Mouse (Mus musculus) mouse trophoblast stem cell (cell line): ENCODE results near the gene Nek7.

Source experiments
- in situ Hi-C, 2 experiments: fragments of 300-500 bp; cut with MseI, MboI; formaldehyde crosslinking; loops; 2 replicates in 1 of 2; 3 replicates in 1 of 2; pipeline ENCODE4 v1.15.1; 2025

The Nek7 gene

DNA sequence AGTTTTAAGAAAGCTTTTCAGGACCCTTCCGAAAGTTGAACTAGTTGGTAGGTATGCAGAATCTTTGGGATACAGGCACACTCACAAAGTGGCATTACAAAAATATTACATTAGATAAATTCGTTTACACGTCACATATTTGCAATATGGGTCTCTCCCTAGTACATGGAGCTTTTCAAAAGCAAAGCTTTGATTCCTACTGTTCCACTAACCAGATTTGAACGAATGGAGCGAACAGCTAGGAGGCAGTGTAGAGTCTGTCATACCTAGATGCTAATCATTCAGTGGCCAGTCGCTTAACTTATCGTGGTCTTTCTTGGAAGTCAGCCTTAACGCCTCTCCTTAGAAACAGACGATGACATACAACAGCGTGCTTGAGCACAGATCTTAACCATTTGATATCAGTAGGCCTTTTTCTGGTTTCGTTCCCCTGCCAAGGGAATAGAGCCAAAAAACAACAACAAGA, at the start of gene Nek7:
TSS of gene Nek7 (minus strand) at position 146 of the 466 bp plus-strand sequence.
- in situ Hi-C loops = no loop called here

GRCm38 (mm10) chr1:138662342-138662741, 42.4 kb upstream of the Nek7 start:
- in situ Hi-C loops = no loop called here

- in situ Hi-C loops = no loop called here
These were observed 34.3 kb upstream of the Nek7 start for GRCm38 (mm10) chr1:138654212-138654611.

DNA sequence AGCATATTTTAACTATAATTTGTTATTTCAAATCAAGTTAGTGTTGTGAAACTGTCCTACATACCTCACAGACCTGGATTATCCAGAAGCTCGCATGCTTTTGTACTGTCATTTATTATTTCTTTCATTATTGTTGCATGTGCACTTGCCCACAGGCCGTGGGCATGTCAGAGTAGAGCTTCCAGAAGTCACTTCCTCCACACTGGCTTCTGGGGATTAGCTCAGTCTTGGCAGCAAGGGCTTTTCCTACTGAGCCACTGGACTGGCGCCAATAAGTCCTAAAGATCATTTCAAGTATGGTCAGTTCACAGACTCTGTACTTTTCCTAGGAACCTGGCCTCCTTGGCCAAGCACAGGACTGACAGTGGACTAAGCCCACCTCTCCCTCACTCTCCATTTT, 25.1 kb upstream of the Nek7 start:
- in situ Hi-C loops = no loop called here

GRCm38 (mm10) chr1:138643306-138643830, 23.4 kb upstream of the Nek7 start:
- in situ Hi-C loops = no loop called here

GRCm38 (mm10) chr1:138640934-138641461, 21.1 kb upstream of the Nek7 start:
- in situ Hi-C loops = no loop called here

- in situ Hi-C loops = no loop called here
These were observed 17.9 kb upstream of the Nek7 start for GRCm38 (mm10) chr1:138637850-138638249.

DNA sequence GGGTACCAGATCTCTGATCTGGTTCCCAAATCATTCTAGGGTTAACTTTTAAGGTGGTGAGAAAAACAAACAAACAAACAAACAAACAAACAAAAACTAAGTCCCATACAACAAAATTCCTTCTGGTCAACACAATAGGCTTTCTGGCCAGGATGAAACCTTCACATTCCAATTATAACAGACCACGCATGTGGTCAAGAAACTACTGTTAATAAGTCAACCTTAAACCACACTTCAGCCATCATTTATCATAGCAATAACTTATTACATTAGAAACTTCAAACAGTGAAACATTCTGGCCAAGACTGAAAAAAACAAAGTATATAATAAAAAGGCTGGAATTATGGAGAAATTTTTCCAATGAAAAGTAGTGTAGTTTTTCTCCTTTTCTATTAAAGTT, 14.6 kb upstream of the Nek7 start:
- in situ Hi-C loops = no loop called here

DNA sequence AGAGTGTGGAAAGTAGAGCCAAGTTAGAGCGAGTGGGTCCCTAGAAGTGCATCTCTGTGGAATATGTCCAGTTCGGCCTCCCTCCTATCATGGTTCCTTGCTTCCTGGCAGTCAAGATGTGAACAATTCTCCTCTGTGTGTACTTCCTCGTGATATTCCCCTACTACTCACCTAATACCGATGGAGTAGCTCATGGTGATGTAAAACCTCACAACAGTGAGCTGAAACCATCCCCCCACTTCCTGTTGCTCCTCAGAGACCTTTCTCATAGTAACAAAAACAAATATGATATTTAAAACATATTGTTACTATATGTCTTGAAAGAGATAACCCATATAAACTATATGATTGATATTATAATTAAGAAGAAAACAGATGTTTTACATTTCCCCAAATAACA, 9.0 kb upstream of the Nek7 start:
- in situ Hi-C loops = no loop called here

DNA sequence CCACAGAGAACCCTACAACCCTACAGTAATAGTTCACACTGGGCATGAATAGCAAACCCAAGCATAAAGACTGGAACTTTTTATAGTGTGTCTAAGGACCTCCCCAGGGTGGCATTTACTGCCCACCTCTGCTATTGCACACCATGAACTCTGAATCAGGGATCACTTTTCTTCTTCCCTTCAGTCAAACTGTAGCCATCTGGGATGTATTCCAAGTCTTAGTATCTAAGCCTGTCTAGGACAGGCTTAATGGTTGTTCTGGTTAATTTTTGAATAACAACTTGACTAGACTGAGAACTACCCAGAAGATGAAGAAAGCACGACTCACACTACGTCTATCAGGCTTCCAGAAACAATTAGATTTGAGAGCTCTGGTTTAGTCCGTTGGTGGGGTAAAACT, 8.5 kb upstream of the Nek7 start:
- in situ Hi-C loops = no loop called here

DNA sequence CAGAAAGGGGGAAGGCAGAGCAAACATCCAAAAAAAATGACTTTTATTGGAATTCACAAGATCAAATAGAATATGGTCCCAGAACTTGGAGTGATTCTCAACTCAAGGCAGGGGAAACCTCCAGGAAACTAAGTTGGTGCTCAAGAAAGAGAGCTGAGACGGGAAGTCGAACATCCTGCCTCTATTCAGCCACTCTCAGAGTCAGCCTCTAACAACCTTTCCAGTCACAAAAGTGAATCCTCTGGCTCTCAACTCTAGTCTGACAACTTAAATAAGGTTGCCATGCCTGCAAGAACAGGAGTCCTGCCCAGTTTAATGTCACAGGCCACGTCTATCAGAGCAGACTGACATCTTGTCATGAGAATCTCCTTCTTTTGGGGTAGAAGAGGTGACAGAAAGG, 7.9 kb upstream of the Nek7 start:
- in situ Hi-C loops = no loop called here

- in situ Hi-C loops = no loop called here
These were observed 6.3 kb upstream of the Nek7 start for GRCm38 (mm10) chr1:138626288-138626687.

- in situ Hi-C loops = no loop called here
These were observed 3.9 kb upstream of the Nek7 start for GRCm38 (mm10) chr1:138623870-138624269.

DNA sequence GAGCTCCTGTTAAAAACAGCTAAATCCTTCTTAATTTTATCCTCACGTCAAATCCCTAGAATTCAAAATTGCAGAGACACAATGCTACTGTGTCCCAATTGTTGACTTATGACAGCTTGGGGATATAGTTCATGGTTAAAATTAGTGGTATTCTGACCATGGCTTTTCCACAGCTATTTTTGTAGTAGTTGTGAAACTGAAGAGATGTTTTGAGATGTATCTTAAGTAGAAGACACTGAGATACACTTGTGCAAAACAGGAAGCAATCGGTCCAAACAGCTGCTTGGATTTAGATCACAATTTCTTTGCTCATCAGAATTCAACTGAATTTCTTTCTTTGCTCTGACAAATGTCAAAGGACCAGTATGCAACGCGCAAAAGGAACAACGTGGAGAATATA, 2.9 kb upstream of the Nek7 start:
- in situ Hi-C loops = no loop called here

- in situ Hi-C loops = no loop called here
These were observed 2.5 kb upstream of the Nek7 start for GRCm38 (mm10) chr1:138622431-138622830.

DNA sequence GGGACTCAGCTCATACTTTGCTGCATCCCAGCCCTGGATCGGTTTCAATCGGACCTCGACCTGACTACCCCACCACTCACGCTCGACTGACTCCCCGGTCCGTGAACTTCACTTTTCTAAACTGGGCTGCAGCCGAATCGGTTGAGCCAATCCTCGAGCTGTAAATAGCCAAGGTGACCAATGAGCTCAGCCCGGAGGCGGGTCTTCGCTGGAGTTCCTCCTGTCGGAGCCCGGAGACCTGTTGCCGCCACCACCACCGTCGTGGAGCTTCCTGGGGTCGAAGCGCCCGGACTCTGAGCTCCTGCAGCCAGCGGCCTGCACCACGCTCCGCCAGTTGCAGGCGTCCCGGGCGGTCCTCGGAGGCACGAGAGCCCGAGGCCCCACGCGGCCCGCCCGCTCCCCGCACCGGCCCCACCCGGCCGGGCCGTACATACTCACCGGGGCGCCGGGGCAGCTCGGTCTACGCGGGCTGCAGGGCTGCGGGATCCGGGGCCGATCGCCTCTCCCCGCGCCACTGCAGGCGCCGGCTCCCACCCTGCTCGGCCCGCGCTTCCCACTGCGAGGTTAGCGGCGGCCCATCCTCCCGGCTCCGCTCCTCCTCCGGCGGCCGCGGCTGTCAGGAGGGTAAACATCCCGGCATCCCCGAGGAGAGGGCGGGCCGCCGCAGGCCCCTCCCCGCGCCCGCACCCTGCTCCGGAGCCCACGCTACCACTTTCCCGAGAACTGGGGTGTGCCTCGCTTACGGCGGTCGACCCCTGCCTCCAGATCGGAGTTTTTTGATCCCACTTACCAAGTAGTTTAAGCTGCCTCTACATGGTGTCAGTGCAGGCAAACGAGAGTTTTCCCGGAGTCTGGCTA, 598 bp downstream of the Nek7 start:
- in situ Hi-C loops = no loop called here

DNA sequence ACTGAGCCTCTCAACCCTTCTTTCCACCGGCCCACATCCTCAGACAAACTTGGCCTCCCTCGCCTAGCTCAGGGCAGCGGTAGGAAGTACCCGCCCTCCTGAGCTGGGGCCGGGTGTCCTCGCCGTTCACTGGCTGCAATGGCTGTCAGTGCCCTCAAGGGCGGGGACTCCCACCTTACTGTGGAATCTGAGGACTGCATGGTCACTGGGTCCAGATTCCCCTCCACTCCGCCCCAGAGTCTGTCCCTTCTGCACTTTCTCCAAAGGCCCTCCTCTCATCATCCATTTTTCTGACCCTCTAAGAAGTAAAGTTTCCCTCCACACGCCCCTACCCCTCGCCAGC, 2.0 kb downstream of the Nek7 start:
- in situ Hi-C loops = no loop called here

DNA sequence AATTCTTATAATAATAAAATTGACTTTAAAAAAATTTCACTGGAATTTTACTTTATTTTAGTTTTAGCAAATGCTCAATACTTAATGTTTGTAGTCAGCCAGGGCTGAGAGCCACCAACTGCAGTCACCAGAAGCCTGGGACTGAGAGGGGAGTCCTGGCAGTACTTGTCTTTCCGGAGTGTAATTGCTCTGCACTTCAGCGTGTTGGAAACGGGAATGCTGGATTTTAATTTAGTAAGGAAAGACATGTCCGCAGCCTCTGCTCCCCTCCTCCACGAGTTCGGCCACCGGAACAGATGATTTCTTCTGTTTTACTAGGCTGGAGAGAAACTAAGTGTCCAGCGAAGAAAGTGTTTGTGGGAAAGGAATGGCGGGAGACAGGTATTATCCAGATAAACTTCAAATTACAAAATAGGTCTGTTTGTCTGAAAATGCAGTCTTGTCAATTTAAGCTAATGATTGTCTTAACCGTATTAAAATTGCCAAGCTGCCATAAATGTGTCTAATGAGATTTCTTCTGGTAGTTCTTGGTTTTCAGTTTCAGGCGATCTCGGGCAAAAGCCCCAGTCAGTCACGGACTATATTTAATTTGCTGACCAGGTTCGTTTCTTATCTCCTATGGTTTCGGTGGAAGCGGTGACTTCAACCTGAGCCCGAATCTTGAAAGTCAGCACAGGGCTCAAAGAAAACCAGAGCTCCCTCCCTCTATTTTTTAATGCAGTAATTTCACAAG, 2.5 kb downstream of the Nek7 start:
- in situ Hi-C loops = no loop called here

DNA sequence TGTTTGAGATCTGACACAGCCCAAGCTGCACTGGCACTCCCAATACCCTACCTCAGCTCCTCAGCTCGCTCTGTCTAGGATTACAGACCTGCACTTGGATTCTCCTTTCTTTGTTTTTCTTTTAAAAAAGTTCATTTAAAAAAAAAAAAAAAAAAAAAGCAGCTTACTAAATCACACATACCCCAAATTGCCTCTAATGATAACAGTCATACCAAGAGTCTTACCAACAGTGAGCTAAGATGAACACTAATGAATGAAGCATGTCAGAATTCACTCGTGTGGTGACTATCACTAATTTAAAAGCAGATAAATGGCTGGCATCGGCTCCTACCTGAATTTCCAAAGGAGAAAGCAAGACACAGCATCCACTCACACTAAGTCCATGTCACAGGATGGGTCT, 4.6 kb downstream of the Nek7 start:
- in situ Hi-C loops = no loop called here

DNA sequence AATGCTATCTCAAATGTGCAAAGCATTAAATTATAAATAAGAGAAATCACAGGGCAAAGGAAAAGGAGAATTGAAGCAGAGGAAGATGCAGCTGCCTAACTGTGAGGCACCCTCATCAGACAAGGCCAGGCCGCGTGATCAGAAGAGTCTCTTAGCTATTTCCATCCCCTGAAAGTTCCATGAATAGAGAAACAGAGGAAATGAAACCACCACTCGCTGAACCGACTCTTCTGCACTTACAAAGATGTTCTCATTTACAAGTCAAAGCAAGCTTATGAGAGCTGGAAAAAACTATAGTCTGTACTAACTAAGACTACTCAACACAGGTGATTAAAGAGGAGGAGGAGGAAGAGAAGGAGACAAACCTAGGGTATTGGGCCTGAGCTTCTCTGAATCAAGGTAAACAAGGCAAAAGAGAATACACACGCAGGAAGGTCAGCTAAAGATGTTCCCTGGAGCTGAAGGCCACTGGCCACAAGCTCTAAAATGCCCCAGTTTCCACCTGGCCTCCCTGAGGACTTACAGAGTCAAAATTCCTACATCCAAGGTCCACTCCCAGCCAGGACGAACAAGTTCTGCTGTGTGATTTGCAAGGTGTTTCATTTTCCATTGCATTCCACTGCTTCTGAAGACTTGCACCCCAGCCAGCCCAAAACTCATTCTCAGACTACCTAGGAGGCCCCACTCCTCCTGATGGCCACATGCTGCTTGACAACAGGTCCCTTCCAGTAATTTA, 5.2 kb downstream of the Nek7 start:
- in situ Hi-C loops = no loop called here

- in situ Hi-C loops = no loop called here
These were observed 7.8 kb downstream of the Nek7 start for GRCm38 (mm10) chr1:138612177-138612576.

- in situ Hi-C loops = no loop called here
These were observed 10.8 kb downstream of the Nek7 start for GRCm38 (mm10) chr1:138609176-138609575.
